Comparison of ENCODE assay signal across 30 mouse cellular contexts in genomic region chr14:103472554-103472905, GRCm38 (mm10). TPM values are rescaled to one million over a fixed set of nuclear protein-coding genes. Genes with fewer than 3 reads are reported as not detected.
DNase-seq lines count a peak whose midpoint lies in the region; ATAC-seq lines count a peak whose summit lies in the region.
"Had no signal": no experiment of that assay in that cellular context is flagged by ENCODE, and none has a peak within 500 bp of the region (broad histone marks: within the 10 kb centered on the region; RNA-seq: fewer than 3 reads in every experiment).

No protein-coding gene starts in this region.

- H3K4me2 ChIP-seq in forebrain, embryonic 13.5 days = no peak overlapping the region
- H3K4me2 ChIP-seq in forebrain, embryonic 12.5 days = no peak overlapping the region
- peak overlapping the region; percentile 50; the same call in 1 of the 2 replicates for H3K4me2 ChIP-seq in heart, embryonic 13.5 days
- H3K4me2 ChIP-seq in midbrain, embryonic 11.5 days = no peak overlapping the region
- H3K4me2 ChIP-seq: embryonic facial prominence, embryonic 13.5 days; hindbrain, embryonic 15.5 days; kidney, embryonic 15.5 days; limb, embryonic 15.5 days; liver, embryonic 13.5 days had no signal

- H3K4me1 ChIP-seq in forebrain, embryonic 13.5 days = peaks cover 19% of the 10 kb centered on the region
- H3K4me1 ChIP-seq in forebrain, embryonic 12.5 days = peaks cover 7% of the 10 kb centered on the region
- H3K4me1 ChIP-seq in heart, embryonic 13.5 days = peaks cover 23% of the 10 kb centered on the region
- 0 out of 2 replicates have a peak, but pooled peaks cover 3% of the 10 kb centered on the region for H3K4me1 ChIP-seq in midbrain, embryonic 11.5 days (ENCODE audit: control insufficient read depth, insufficient read depth, low read length)
- H3K4me1 ChIP-seq in midbrain, embryonic 10.5 days = peaks cover 14% of the 10 kb centered on the region
- H3K4me1 ChIP-seq: embryonic facial prominence, embryonic 13.5 days; limb, embryonic 10.5 days had no signal

- no peaks in the 10 kb centered on the region for H3K9me3 ChIP-seq in forebrain, embryonic 13.5 days (replicated peaks)
- no peaks in the 10 kb centered on the region for H3K9me3 ChIP-seq in forebrain, embryonic 12.5 days
- no peaks in the 10 kb centered on the region for H3K9me3 ChIP-seq in heart, embryonic 13.5 days
- H3K9me3 ChIP-seq in midbrain, embryonic 11.5 days (ENCODE audit: control insufficient read depth, low read length) = no peaks in the 10 kb centered on the region
- H3K9me3 ChIP-seq in midbrain, embryonic 10.5 days (replicated peaks) = no peaks in the 10 kb centered on the region
- H3K9me3 ChIP-seq: embryonic facial prominence, embryonic 13.5 days; G1E; heart, embryonic 15.5 days; hindbrain, embryonic 15.5 days; kidney, embryonic 15.5 days; limb, embryonic 10.5 days; limb, embryonic 15.5 days; liver, embryonic 13.5 days; megakaryocyte, embryonic 14.5 days had no signal

- H3K27ac ChIP-seq in forebrain, embryonic 13.5 days = peak overlapping the region; percentile 65
- no peak overlapping the region for H3K27ac ChIP-seq in forebrain, embryonic 12.5 days
- no peak overlapping the region for H3K27ac ChIP-seq in heart, embryonic 13.5 days (replicated peaks)
- no peak overlapping the region for H3K27ac ChIP-seq in midbrain, embryonic 11.5 days (ENCODE audit: low read depth, low read length)
- no peak overlapping the region for H3K27ac ChIP-seq in midbrain, embryonic 10.5 days (replicated peaks)
- H3K27ac ChIP-seq: embryonic facial prominence, embryonic 13.5 days; hindbrain, embryonic 15.5 days; kidney, embryonic 15.5 days; limb, embryonic 10.5 days; limb, embryonic 15.5 days; liver, embryonic 13.5 days; stomach, postnatal 0 days had no signal

- no peaks in the 10 kb centered on the region for H3K36me3 ChIP-seq in forebrain, embryonic 13.5 days (ENCODE audit: poor library complexity, severe bottlenecking)
- no peaks in the 10 kb centered on the region for H3K36me3 ChIP-seq in forebrain, embryonic 12.5 days (replicated peaks)
- H3K36me3 ChIP-seq in heart, embryonic 13.5 days = no peaks in the 10 kb centered on the region
- H3K36me3 ChIP-seq in midbrain, embryonic 11.5 days (ENCODE audit: control insufficient read depth, insufficient read depth, low read length) = no peaks in the 10 kb centered on the region
- H3K36me3 ChIP-seq in midbrain, embryonic 10.5 days = no peaks in the 10 kb centered on the region
- H3K36me3 ChIP-seq: embryonic facial prominence, embryonic 13.5 days; G1E; heart, embryonic 15.5 days; hindbrain, embryonic 15.5 days; kidney, embryonic 15.5 days; limb, embryonic 10.5 days; limb, embryonic 15.5 days; liver, embryonic 13.5 days had no signal

- 60% methylated on average over 2 of the region's 2 CpGs for WGBS in forebrain, embryonic 13.5 days
- WGBS in forebrain, embryonic 12.5 days = 80% methylated on average over 2 of the region's 2 CpGs
- 65% methylated on average over 2 of the region's 2 CpGs for WGBS in heart, embryonic 13.5 days
- 87% methylated on average over 2 of the region's 2 CpGs for WGBS in midbrain, embryonic 11.5 days
- WGBS in midbrain, embryonic 10.5 days = 87% methylated on average over 2 of the region's 2 CpGs

- no peak overlapping the region for H3K9ac ChIP-seq in forebrain, embryonic 13.5 days
- H3K9ac ChIP-seq in forebrain, embryonic 12.5 days = no peak overlapping the region
- no peak overlapping the region for H3K9ac ChIP-seq in heart, embryonic 13.5 days
- H3K9ac ChIP-seq in midbrain, embryonic 11.5 days (ENCODE audit: low read length) = no peak overlapping the region
- H3K9ac ChIP-seq: embryonic facial prominence, embryonic 13.5 days; heart, embryonic 15.5 days; hindbrain, embryonic 15.5 days; kidney, embryonic 15.5 days; limb, embryonic 15.5 days; liver, embryonic 13.5 days had no signal

- peak; percentile 41; the same call in 1 of the 2 replicates for ATAC-seq in forebrain, embryonic 13.5 days
- no peak for ATAC-seq in forebrain, embryonic 12.5 days (ENCODE audit: low FRiP score)
- ATAC-seq in heart, embryonic 13.5 days (ENCODE audit: extremely low read depth, insufficient number of reproducible peaks, low FRiP score, low TSS enrichment) = no peak
- no peak for ATAC-seq in midbrain, embryonic 11.5 days (ENCODE audit: low FRiP score)
- ATAC-seq: lung, postnatal 0 days; Patski had no signal

- no peak overlapping the region for H3K4me3 ChIP-seq in forebrain, embryonic 13.5 days
- H3K4me3 ChIP-seq in forebrain, embryonic 12.5 days (replicated peaks) = no peak overlapping the region
- H3K4me3 ChIP-seq in heart, embryonic 13.5 days = no peak overlapping the region
- no peak overlapping the region for H3K4me3 ChIP-seq in midbrain, embryonic 11.5 days (ENCODE audit: low read depth, low read length)
- H3K4me3 ChIP-seq in midbrain, embryonic 10.5 days = no peak overlapping the region
- H3K4me3 ChIP-seq: embryonic facial prominence, embryonic 13.5 days; heart, embryonic 15.5 days; hindbrain, embryonic 15.5 days; kidney, embryonic 15.5 days; limb, embryonic 10.5 days; limb, embryonic 15.5 days; liver, embryonic 13.5 days; megakaryocyte, embryonic 14.5 days had no signal

- no peak for DNase-seq in heart, adult 8-10 months (ENCODE audit: low spot score)
- DNase-seq in midbrain, embryonic 11.5 days (ENCODE audit: low spot score, missing footprints) = peak; percentile 23
- DNase-seq in midbrain, embryonic 10.5 days (ENCODE audit: low spot score) = no peak
- no peak for DNase-seq in thymus, adult 18-20 months
- DNase-seq in Muller cell, postnatal 12 days (ENCODE audit: inconsistent ontology term) = no peak
- DNase-seq: gastrocnemius, postnatal 25 days; kidney, adult 18-20 months; kidney, postnatal 36 days; liver, embryonic 13.5 days; lung, adult 18-20 months; lung, postnatal 4 days; midbrain, embryonic 14.5 days; thymus, postnatal 36 days had no signal

- no peaks in the 10 kb centered on the region for H3K27me3 ChIP-seq in forebrain, embryonic 13.5 days
- no peaks in the 10 kb centered on the region for H3K27me3 ChIP-seq in forebrain, embryonic 12.5 days
- H3K27me3 ChIP-seq in heart, embryonic 13.5 days (replicated peaks) = no peaks in the 10 kb centered on the region
- H3K27me3 ChIP-seq in midbrain, embryonic 11.5 days (ENCODE audit: control insufficient read depth, insufficient read depth, low read length) = no peaks in the 10 kb centered on the region
- no peaks in the 10 kb centered on the region for H3K27me3 ChIP-seq in midbrain, embryonic 10.5 days (ENCODE audit: low read depth, poor library complexity, severe bottlenecking)
- H3K27me3 ChIP-seq: embryonic facial prominence, embryonic 13.5 days; heart, embryonic 15.5 days; hindbrain, embryonic 15.5 days; kidney, embryonic 15.5 days; limb, embryonic 15.5 days; liver, embryonic 13.5 days; megakaryocyte, embryonic 14.5 days; Patski had no signal

RNA-seq across cellular contexts. Expression of gene Scel, which starts 40.6 kb away (rescaled TPM):
- 0.10 TPM in 1 of 2 replicates, not detected in the other for polyA plus RNA-seq in forebrain, embryonic 13.5 days (2015; fragmentation: Nextera tagmentation; extraction: Ambion mirVana)
- polyA plus RNA-seq in forebrain, embryonic 12.5 days (2016; fragmentation: Nextera tagmentation; extraction: Ambion mirVana) = 0.28 and 0.47 TPM in 2 replicates
- polyA plus RNA-seq in heart, embryonic 13.5 days (2015; fragmentation: Nextera tagmentation; extraction: Ambion mirVana) = 0.13 and 0.21 TPM in 2 replicates
- under 1 TPM; 0.11 to 0.84 (median 0.48) TPM for total RNA-seq in heart, adult 8-10 months (2022)
- polyA plus RNA-seq in midbrain, embryonic 11.5 days (2014; fragmentation: Nextera tagmentation; extraction: Ambion mirVana) = 0.11 and 0.33 TPM in 2 replicates
- polyA plus RNA-seq in midbrain, embryonic 10.5 days (2016; fragmentation: Nextera tagmentation; extraction: Ambion mirVana) = 0.22 and 0.38 TPM in 2 replicates
- total RNA-seq: adrenal gland, postnatal 14 days; common myeloid progenitor, adult 5-6 weeks; G1E had no signal
- polyA plus RNA-seq: C2C12, G1E had no signal
